Mouse (Mus musculus): ENCODE results near the gene H60c. TPM values are rescaled to one million over a fixed set of nuclear protein-coding genes. Genes with fewer than 3 reads are reported as not detected.

The H60c gene
- polyA plus RNA-seq (2014; fragmentation: Illumina TruSeq; extraction: RNeasy Lipid Tissue Mini Kit (QIAGEN cat#74804); ENCODE audit: low read depth, low replicate concordance), result not detected

DNA sequence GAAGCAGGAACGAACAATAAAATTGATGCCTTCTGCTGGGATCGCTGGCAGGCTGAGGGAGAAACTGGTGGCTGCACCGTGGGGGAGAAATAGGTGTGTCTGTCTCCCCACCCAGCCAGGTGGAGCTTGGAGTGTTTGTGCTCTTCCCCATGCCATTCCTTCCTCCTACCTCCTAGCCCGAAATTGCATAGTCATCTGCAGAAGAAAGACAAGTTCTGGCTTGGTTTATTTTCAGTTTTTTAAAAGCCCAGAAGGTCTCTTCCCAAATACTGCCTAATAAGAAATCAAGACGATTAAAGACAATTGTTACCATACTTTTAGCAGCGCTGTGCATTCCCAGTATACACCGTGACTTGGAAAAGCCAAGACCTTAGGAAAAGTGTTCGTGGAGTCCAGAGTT lies at the start of gene H60c:
Gene H60c (minus strand): TSS at position 101 of the 400 bp plus-strand sequence.

Other genes starting within 250 kb of the H60c start
- gene Ppp1r14c, start 98.3 kb upstream of the H60c start, polyA plus RNA-seq (2014; fragmentation: Illumina TruSeq; extraction: RNeasy Lipid Tissue Mini Kit (QIAGEN cat#74804); ENCODE audit: low read depth, low replicate concordance), result 147 TPM